Mouse (Mus musculus) neural tube, embryonic 15.5 days (tissue): ENCODE measurements around the gene Gabrg2. TPM values are rescaled to one million over a fixed set of nuclear protein-coding genes. Genes with fewer than 3 reads are reported as not detected.

ENCODE experiments used
- ATAC-seq: fragments of 200-750 bp; cut with Nextera tagmentation; 2 replicates; pipeline ENCODE4 v1.8.0; 2017; ENCODE audit warnings: mild to moderate bottlenecking, moderate TSS enrichment, moderate library complexity; ENCODE audit not compliant: low FRiP score
- H3K27ac ChIP-seq: fragments of 300-500 bp; sonication (generic); replicated peaks from 2 replicates; pipeline ENCODE4 v1.5.1; 2015; ENCODE audit warnings: mild to moderate bottlenecking, inconsistent platforms
- H3K27me3 ChIP-seq: fragments of 300-500 bp; sonication (generic); replicated peaks from 2 replicates; pipeline ENCODE4 v1.6.1; 2015; ENCODE audit warnings: inconsistent platforms
- H3K36me3 ChIP-seq: fragments of 300-500 bp; sonication (generic); 2 replicates; pipeline ENCODE4 v1.6.1; 2015; ENCODE audit warnings: inconsistent platforms
- H3K4me1 ChIP-seq: fragments of 300-500 bp; sonication (generic); 2 replicates; pipeline ENCODE4 v1.6.1; 2015; ENCODE audit warnings: inconsistent platforms
- H3K4me2 ChIP-seq: fragments of 300-500 bp; sonication (generic); 2 replicates; pipeline ENCODE4 v1.6.1; 2015; ENCODE audit warnings: inconsistent platforms, mild to moderate bottlenecking, moderate library complexity
- H3K4me3 ChIP-seq: fragments of 300-500 bp; sonication (generic); replicated peaks from 2 replicates; pipeline ENCODE4 v1.5.1; 2015; ENCODE audit warnings: mild to moderate bottlenecking, inconsistent platforms
- H3K9ac ChIP-seq: fragments of 300-500 bp; sonication (generic); replicated peaks from 2 replicates; pipeline ENCODE4 v1.6.1; 2015; ENCODE audit warnings: mild to moderate bottlenecking, inconsistent platforms
- H3K9me3 ChIP-seq: fragments of 300-500 bp; sonication (generic); replicated peaks from 2 replicates; pipeline ENCODE4 v1.6.1; 2016; ENCODE audit warnings: inconsistent platforms
- WGBS: fragments of 180-500 bp; shearing (Covaris S2); methylation state at CpG from one replicate; pipeline ENCODE4 v1.1.7; 2015; ENCODE audit warnings: mixed read lengths; 5-methylcytosine and 5-hydroxymethylcytosine counted together
- polyA plus RNA-seq: library from polyadenylated mRNA; unstranded; fragments of >200 nt; fragmentation: Nextera tagmentation; extraction: Ambion mirVana; gene quantifications from 2 replicates; pipeline ENCODE4 v1.2.1, GENCODE M21; 2015

The Gabrg2 gene
- polyA plus RNA-seq, 1 experiment from 2014 or later = 108 TPM

DNA sequence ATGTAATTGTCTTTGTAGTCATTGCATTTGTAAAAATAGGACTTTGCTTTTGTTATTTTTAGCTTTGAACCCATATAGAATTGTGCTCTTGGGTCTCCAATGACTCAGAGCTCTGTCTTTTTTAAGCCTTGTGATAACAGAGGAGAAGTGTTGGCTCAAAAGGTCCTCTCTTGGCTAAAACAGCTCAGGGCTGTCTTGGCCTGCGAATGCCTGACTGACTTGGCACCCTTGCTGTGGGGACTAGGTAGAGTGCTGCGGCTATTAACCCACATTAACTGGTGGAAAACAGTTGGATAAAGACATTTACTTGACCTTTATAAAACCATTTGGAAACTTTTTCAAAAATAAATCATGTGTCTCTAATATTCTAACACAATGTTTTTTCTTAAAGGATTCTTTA is 97.0 kb downstream of the Gabrg2 start:
- Histone ChIP-seq H3K9me3 (no peaks in the 10 kb centered on the region), H3K27me3 (no peaks in the 10 kb centered on the region), H3K27ac (no peak overlapping the region), H3K9ac (no peak overlapping the region), H3K4me1 (no peaks in the 10 kb centered on the region), H3K36me3 (no peaks in the 10 kb centered on the region), H3K4me3 (no peak overlapping the region), H3K4me2 (no peak overlapping the region)
- ATAC-seq = no peak
- WGBS = 93% methylated on average over 2 of the region's 2 CpGs

Other genes with a start within 250 kb of the Gabrg2 start
- 10.0 and 11.7 TPM in 2 replicates for gene Gabra1, start 182.1 kb upstream of the Gabrg2 start, polyA plus RNA-seq